Mouse (Mus musculus): Measurements from ENCODE around the gene Cfap300.

The Cfap300 gene

GRCm38 (mm10) chr9:7983665-7984064 lies 59.0 kb downstream of the Cfap300 start:
- DNase-seq (ENCODE audit: low spot score), result no peak

GRCm38 (mm10) chr9:7980162-7980561 lies 62.5 kb downstream of the Cfap300 start:
- no peak for DNase-seq (ENCODE audit: low spot score)

GRCm38 (mm10) chr9:7979153-7979916 lies 63.3 kb downstream of the Cfap300 start:
- DNase-seq (ENCODE audit: low spot score), result no peak

GRCm38 (mm10) chr9:7978502-7978901 lies 64.1 kb downstream of the Cfap300 start:
- no peak for DNase-seq (ENCODE audit: low spot score)

GRCm38 (mm10) chr9:7977587-7977986 lies 65.0 kb downstream of the Cfap300 start:
- DNase-seq (ENCODE audit: low spot score), result no peak

- no peak for DNase-seq (ENCODE audit: low spot score)
These were observed 70.6 kb downstream of the Cfap300 start for GRCm38 (mm10) chr9:7971993-7972392.
